Mouse (Mus musculus) megakaryocyte, embryonic 14.5 days (primary cell): ENCODE results near the gene Ssbp3. TPM values are rescaled to one million over a fixed set of nuclear protein-coding genes. Genes with fewer than 3 reads are reported as not detected.
A peak's percentile ranks its signal among the peaks of the same experiment; 100 is the strongest.

Experiments used
- H3K27me3 ChIP-seq: replicated peaks from 2 replicates; pipeline ENCODE3; 2012; ENCODE audit warnings: inconsistent platforms
- H3K36me3 ChIP-seq: replicated peaks from 2 replicates; pipeline ENCODE3; 2012; ENCODE audit warnings: low read length, inconsistent platforms, mixed read lengths
- H3K4me1 ChIP-seq: 2 replicates; pipeline ENCODE4 v1.6.1; 2012; ENCODE audit warnings: inconsistent platforms
- H3K4me3 ChIP-seq: replicated peaks from 2 replicates; pipeline ENCODE3; 2012; ENCODE audit warnings: moderate library complexity, mild to moderate bottlenecking, inconsistent platforms
- H3K9me3 ChIP-seq: 2 replicates; pipeline ENCODE4 v1.6.1; 2012; ENCODE audit warnings: inconsistent platforms
- FLI1 ChIP-seq: IDR thresholded peaks from 2 replicates; pipeline ENCODE4 v1.6.1; 2012; ENCODE audit warnings: low read length, inconsistent platforms, mixed read lengths
- GATA1 ChIP-seq: IDR thresholded peaks from 3 replicates; pipeline ENCODE4 v1.6.1; 2012; ENCODE audit warnings: mixed read lengths, low read length, inconsistent platforms, borderline replicate concordance
- polyA plus RNA-seq: library from polyadenylated mRNA; stranded (reverse); fragments of >175 nt; gene quantifications from 2 replicates; pipeline ENCODE4 v1.2.3, GENCODE M21; 2012; ENCODE audit warnings: low replicate concordance; ENCODE audit not compliant: insufficient read depth

The Ssbp3 gene
- polyA plus RNA-seq, 1 experiment, result 179 TPM

DNA sequence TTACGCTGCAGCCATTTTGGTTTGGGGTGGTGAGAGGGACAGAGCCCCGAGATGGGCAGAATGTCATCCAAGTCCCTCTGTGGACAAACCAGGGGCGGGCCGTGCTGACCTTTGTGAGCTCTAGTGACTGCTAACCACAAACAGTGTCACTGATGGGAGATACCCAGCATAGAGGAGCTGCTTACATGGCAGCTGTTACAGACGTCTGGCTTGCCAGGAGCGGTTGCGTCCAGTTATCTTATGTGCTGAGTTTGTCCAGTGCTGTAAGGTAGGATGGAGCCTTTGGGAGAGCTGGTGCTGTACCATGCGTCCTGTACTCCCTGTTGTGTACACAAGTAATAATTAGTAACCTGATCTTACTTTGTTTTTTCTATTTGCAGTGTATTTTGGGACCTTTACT, 4.8 kb downstream of the Ssbp3 start:
- Histone ChIP-seq H3K4me3 (no peak overlapping the region), H3K4me1 (peaks cover 48% of the 10 kb centered on the region), H3K36me3 (peaks cover 75% of the 10 kb centered on the region), H3K9me3 (no peaks in the 10 kb centered on the region), H3K27me3 (no peaks in the 10 kb centered on the region)
- no peak for TF ChIP-seq GATA1
- no peak for TF ChIP-seq FLI1

DNA sequence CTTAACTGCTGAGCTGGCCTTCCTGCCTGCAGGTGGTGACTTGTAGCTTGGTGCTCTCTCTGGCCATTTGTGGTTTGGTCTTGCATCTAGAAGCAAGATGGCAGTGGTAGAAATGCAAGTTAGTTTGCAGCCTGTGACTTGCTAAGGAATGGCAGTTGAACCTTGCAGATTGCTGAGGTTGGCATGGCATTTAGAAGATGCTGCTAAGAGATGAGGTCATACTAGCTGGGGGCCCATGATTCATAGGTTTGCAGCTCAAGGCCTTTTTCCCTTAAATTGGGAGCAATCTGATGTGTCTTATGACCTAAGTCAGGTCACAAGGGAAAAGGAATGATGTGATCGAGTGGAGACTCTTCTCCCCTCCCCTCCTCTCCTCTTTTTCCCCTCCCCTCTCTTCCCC, 7.8 kb downstream of the Ssbp3 start:
- no peaks in the 10 kb centered on the region for H3K9me3 ChIP-seq
- H3K4me1 ChIP-seq, result peaks cover 64% of the 10 kb centered on the region
- peaks cover 100% of the 10 kb centered on the region for H3K36me3 ChIP-seq
- no peak overlapping the region for H3K4me3 ChIP-seq
- no peak for TF ChIP-seq GATA1
- TF ChIP-seq FLI1, result no peak
- H3K27me3 ChIP-seq, result no peaks in the 10 kb centered on the region

DNA sequence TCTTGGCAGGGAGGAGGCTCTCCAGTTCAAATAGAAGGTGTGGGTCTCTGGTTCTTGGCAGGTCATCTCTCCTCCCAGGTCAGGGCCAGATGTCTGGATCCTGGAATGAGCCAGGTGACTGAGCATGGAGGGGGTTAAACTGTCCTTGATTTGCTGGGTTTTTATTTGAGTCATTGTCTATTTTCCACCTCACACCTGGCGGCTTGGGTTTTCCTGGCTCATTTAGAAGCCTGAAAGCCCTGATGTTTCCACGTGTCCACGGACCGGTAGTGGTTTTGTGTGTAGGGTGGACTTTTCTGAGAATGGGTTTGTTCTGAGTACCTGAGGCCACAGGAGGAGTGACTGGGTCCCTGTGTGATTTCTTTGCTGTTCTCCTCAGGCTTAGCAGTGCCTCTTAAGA, 9.6 kb downstream of the Ssbp3 start:
- Histone ChIP-seq H3K4me1 (peaks cover 64% of the 10 kb centered on the region), H3K9me3 (no peaks in the 10 kb centered on the region), H3K27me3 (no peaks in the 10 kb centered on the region), H3K4me3 (no peak overlapping the region), H3K36me3 (peaks cover 99% of the 10 kb centered on the region)
- no peak for TF ChIP-seq GATA1
- TF ChIP-seq FLI1, result no peak

DNA sequence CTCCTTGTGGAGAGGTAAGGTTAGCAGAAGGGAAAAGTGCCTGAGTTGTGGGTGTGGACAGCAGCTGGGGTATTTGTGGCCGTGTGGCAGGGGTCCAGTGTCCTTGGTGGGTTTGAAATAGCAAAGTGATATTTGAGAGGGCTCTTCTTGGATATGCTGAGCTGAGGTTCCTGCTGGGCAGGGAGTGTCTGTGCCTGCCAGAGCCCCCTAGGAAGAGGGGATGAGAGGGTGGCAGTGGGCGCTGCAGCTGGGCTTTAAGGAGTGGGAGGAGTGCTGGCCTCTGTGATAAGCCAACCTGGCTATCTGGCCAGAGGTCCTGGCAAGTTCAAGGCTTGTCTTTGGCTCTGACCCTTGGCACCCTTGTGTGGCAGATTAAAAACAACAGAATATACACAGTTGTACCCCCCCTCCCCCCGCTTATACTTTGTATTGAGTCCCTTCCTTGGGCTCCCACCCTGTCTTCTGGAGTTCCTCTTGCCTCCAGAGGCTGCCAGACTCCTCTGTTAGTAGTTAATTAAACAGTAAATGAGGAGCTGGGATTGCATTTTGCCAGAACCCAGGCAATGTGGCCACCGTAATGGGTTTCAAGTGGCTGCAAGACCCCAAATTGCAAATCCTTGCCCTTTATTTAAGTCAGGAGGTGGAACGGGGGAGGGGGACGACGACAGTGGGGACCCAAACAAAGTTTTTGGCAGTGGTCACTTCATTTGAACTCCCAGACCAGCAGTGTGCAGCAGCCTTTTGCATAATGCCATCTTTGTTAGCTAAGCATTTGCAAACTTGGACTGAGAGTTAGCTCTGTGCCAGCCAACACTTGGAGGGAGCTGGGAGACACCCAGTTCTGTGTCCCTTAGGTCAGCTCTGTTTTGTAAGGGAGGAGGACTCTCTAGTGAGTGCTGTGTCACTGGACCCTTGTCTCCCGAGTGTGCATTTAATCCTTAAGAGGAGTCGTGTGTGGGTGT, 11.2 kb downstream of the Ssbp3 start:
- Histone ChIP-seq H3K4me1 (peaks cover 71% of the 10 kb centered on the region), H3K36me3 (peaks cover 97% of the 10 kb centered on the region), H3K27me3 (no peaks in the 10 kb centered on the region), H3K9me3 (no peaks in the 10 kb centered on the region), H3K4me3 (no peak overlapping the region)
- TF ChIP-seq FLI1 (no peak), GATA1 (no peak)

DNA sequence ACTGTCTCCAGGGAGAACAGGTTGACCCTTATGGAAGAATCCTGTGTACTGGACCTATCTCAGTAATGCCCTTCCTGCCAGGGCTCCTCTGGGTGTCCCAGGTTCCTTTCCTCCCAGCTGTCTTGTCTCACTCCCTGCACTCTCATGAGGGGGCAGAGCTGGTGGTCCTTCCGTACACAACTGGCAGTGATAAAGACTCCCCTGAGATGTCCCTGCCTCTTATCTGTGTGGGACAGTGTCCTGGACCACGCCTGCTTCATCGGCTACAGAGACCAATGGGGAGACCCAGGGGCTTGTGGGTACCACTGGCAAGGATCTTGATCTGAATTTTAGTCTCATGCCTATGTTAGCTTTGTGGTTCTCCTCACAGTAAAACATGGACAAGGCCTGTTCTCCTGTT, 12.4 kb downstream of the Ssbp3 start:
- Histone ChIP-seq H3K4me3 (no peak overlapping the region), H3K27me3 (no peaks in the 10 kb centered on the region), H3K36me3 (peaks cover 92% of the 10 kb centered on the region), H3K9me3 (no peaks in the 10 kb centered on the region), H3K4me1 (peaks cover 80% of the 10 kb centered on the region)
- TF ChIP-seq FLI1 (no peak), GATA1 (no peak)

DNA sequence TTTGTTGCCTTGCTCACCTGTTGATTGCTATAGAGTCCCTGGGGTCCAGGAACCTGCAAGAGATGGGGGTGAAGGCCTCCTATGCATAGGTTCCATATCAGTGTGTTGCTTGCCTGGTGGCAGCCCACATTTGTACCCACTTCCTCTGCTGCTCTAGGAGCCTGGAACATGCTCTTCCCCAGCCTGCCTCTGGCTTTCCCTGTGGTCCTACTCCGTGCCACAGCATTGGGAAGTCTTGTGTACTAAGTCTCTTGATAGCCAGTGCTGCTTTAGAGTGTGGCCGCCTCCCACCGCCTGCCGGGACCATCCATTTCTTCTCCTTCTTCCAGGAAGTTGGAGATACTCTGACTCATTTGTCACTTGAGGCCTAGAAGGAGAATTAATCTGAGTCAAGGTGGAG, 13.7 kb downstream of the Ssbp3 start:
- Histone ChIP-seq H3K4me3 (peak overlapping the region; percentile 33), H3K9me3 (no peaks in the 10 kb centered on the region), H3K4me1 (peaks cover 88% of the 10 kb centered on the region), H3K36me3 (peaks cover 91% of the 10 kb centered on the region), H3K27me3 (no peaks in the 10 kb centered on the region)
- TF ChIP-seq GATA1 (no peak), FLI1 (no peak)

DNA sequence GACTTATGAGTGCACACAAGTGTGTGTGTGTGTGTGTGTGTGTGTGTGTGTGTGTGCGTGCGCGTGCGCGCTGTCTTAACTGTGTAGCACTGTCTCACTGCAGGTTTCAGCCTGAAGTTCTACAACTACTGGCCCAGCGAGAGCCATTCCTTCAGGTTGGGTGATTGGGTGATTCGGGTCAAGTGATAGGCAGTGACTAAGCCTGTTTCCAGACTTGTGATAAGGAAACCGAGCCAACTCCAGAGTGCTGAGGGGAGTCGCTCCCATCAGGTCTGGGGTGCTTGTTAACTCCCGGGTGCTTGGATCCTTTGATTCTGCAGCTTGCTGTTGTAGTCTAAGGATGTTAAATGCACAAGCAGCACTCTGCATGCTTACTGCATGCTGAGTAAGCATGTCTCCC, 14.4 kb downstream of the Ssbp3 start:
- peak overlapping the region; percentile 24 for H3K4me3 ChIP-seq
- TF ChIP-seq GATA1 (no peak), FLI1 (no peak)
- no peaks in the 10 kb centered on the region for H3K27me3 ChIP-seq
- H3K9me3 ChIP-seq, result no peaks in the 10 kb centered on the region
- peaks cover 91% of the 10 kb centered on the region for H3K36me3 ChIP-seq
- H3K4me1 ChIP-seq, result peaks cover 92% of the 10 kb centered on the region

DNA sequence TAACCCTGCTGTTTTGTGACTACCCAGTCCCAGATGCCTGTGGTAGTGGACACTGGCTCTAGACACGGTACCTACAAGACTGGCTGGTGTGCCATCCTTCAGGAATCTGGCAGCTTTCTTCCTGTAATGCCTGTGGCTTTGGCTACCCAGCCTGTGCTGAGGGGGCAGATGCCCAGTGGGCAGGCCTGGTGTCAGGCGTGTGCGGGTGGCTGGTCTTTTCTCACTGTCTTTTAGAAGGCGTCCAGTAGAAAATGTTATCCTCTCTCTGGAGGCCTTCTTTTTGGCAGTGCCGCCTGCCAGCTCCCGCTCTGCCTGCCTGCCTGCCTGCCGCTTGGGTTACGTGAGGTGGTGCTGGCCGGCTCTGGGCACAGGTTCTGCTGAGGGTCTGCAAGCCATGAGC, 15.9 kb downstream of the Ssbp3 start:
- Histone ChIP-seq H3K4me3 (no peak overlapping the region), H3K36me3 (peaks cover 91% of the 10 kb centered on the region), H3K4me1 (peaks cover 82% of the 10 kb centered on the region), H3K9me3 (no peaks in the 10 kb centered on the region), H3K27me3 (no peaks in the 10 kb centered on the region)
- TF ChIP-seq FLI1 (no peak), GATA1 (no peak)

DNA sequence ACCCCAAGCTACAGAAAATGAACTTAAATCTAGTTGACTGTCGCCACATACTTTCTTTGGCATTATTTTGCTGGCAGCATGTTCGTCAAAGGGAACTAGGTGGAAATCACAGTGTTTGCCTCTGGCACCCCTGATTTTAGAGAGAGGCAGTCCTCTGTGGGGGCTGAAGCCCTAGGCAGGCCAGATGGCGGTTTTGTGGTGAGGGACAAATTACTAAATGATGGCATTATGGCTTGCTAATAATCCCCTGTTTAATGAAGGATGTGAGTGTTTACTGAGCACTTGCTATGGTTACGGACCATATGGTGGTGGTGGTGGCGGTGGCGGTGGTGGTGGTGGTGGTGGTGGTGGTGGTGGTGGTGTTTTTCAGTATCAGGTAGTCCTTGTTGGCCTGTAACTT, 16.5 kb downstream of the Ssbp3 start:
- Histone ChIP-seq H3K4me3 (no peak overlapping the region), H3K9me3 (no peaks in the 10 kb centered on the region), H3K27me3 (no peaks in the 10 kb centered on the region), H3K4me1 (peaks cover 77% of the 10 kb centered on the region), H3K36me3 (peaks cover 91% of the 10 kb centered on the region)
- TF ChIP-seq FLI1 (no peak), GATA1 (no peak)

DNA sequence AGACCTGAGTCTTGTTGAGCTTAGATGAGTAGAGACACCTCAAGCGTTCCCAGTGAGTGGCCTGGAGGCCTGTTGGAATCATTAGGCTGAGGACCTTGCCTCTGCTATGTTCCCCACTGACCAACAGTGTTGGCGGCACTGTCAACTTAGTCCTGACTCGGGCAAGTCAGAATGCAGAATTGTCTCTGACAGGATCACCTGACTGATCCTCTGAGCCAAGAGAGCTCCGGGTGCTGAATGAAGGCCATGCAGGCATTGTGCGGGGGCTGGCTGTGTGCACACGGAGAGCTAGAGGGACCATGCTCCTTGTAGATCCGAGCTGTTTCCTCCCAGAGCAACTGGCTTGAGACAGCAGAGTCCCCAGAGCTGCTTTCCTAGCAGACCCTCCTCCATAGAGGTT, 18.5 kb downstream of the Ssbp3 start:
- H3K4me3 ChIP-seq, result no peak overlapping the region
- peaks cover 77% of the 10 kb centered on the region for H3K4me1 ChIP-seq
- H3K36me3 ChIP-seq, result peaks cover 91% of the 10 kb centered on the region
- no peaks in the 10 kb centered on the region for H3K27me3 ChIP-seq
- TF ChIP-seq FLI1 (no peak), GATA1 (no peak)
- no peaks in the 10 kb centered on the region for H3K9me3 ChIP-seq
